Mouse (Mus musculus): ENCODE data around the gene Fam241b. TPM values are rescaled to one million over a fixed set of nuclear protein-coding genes. Genes with fewer than 3 reads are reported as not detected.
"Not testable (repeated sequence)": the region's sequence is repeated elsewhere in the genome, so short reads cannot be mapped to it uniquely, and the experiment has no call there.

Fam241b gene
- total and polyA plus RNA-seq, 3 experiments, result 11.2 to 19.0 TPM; not detected in 1

GRCm38 (mm10) chr10:62076248-62077134 lies 67.2 kb downstream of the Fam241b start:
- Histone ChIP-seq H3K9ac (ENCODE audit: control insufficient read depth, low read depth, low read length, poor library complexity, severe bottlenecking) (no peak overlapping the region), H3K4me1 (ENCODE audit: control insufficient read depth in 1 of 2, insufficient read depth in 2 of 2, low read length in 2 of 2) (no peaks in the 10 kb centered on the region), H3K27ac (ENCODE audit: control insufficient read depth, low read depth, low read length) (no peak overlapping the region), H3K4me3 (ENCODE audit: control insufficient read depth in 1 of 2, insufficient read depth in 1 of 2, low read depth in 2 of 2, low read length in 2 of 2) (no peak overlapping the region), H3K79me2 (ENCODE audit: control insufficient read depth, insufficient read depth, low read length, poor library complexity) (no peaks in the 10 kb centered on the region), H3K27me3 (ENCODE audit: control insufficient read depth in 1 of 2, insufficient read depth in 2 of 2, low read length in 2 of 2) (no peaks in the 10 kb centered on the region), H3K36me3 (ENCODE audit: control insufficient read depth in 1 of 2, insufficient read depth in 2 of 2, low read length in 2 of 2) (no peaks in the 10 kb centered on the region), H3K9me3 (replicated peaks; ENCODE audit: insufficient read depth, low read length) (no peaks in the 10 kb centered on the region)
- DNase-seq (ENCODE audit: low read depth, low spot score), result no peak
- TF ChIP-seq ELF1 (IDR thresholded peaks at IDR 0.05; ENCODE audit: low read depth, low read length) (no peak), POLR2AphosphoS5 (IDR thresholded peaks at IDR 0.05; ENCODE audit: borderline replicate concordance, low read depth, low read length) (no peak), MXI1 (IDR thresholded peaks at IDR 0.05; ENCODE audit: low read depth, low read length) (no peak), GABPA (IDR thresholded peaks at IDR 0.05; ENCODE audit: low read depth, low read length) (no peak), MEF2A (IDR thresholded peaks at IDR 0.05; ENCODE audit: extremely low read depth, insufficient replicate concordance, low read depth, low read length, poor library complexity, severe bottlenecking) (no peak), ZMIZ1 (IDR thresholded peaks at IDR 0.05; ENCODE audit: low read depth, low read length) (no peak), UBTF (IDR thresholded peaks at IDR 0.05; ENCODE audit: borderline replicate concordance, insufficient read depth, low read depth, low read length) (no peak), CHD1 (IDR thresholded peaks at IDR 0.05; ENCODE audit: low read depth, low read length) (no peak), ZNF384 (IDR thresholded peaks at IDR 0.05; ENCODE audit: low read depth, low read length) (no peak)

GRCm38 (mm10) chr10:62071346-62071745 lies 72.4 kb downstream of the Fam241b start:
- not testable (repeated sequence) for H3K27ac ChIP-seq (ENCODE audit: control insufficient read depth, low read depth, low read length); H3K79me2 ChIP-seq (ENCODE audit: control insufficient read depth, insufficient read depth, low read length, poor library complexity); H3K4me3 ChIP-seq (ENCODE audit: control insufficient read depth in 1 of 2, insufficient read depth in 1 of 2, low read depth in 2 of 2, low read length in 2 of 2); H3K27me3 ChIP-seq (ENCODE audit: control insufficient read depth in 1 of 2, insufficient read depth in 2 of 2, low read length in 2 of 2); H3K4me1 ChIP-seq (ENCODE audit: control insufficient read depth in 1 of 2, insufficient read depth in 2 of 2, low read length in 2 of 2); H3K36me3 ChIP-seq (ENCODE audit: control insufficient read depth in 1 of 2, insufficient read depth in 2 of 2, low read length in 2 of 2); DNase-seq (ENCODE audit: low read depth, low spot score); H3K9me3 ChIP-seq (replicated peaks; ENCODE audit: insufficient read depth, low read length); H3K9ac ChIP-seq (ENCODE audit: control insufficient read depth, low read depth, low read length, poor library complexity, severe bottlenecking)

- no peak for TF ChIP-seq JUND (IDR thresholded peaks at IDR 0.05; ENCODE audit: low read depth, low read length)
- TF ChIP-seq SMC3 (IDR thresholded peaks at IDR 0.05; ENCODE audit: low read depth, low read length), result no peak
- no peak for TF ChIP-seq RCOR1 (IDR thresholded peaks at IDR 0.05; ENCODE audit: low read depth, low read length)
- no peak for TF ChIP-seq TCF12 (IDR thresholded peaks at IDR 0.05; ENCODE audit: low read depth, low read length)
- TF ChIP-seq RAD21 (IDR thresholded peaks at IDR 0.05; ENCODE audit: low read depth, low read length), result no peak
- TF ChIP-seq CHD2 (IDR thresholded peaks at IDR 0.05; ENCODE audit: low read length), result no peak
- no peak for TF ChIP-seq MYB (IDR thresholded peaks at IDR 0.05; ENCODE audit: low read depth, low read length)
- DNase-seq (ENCODE audit: low read depth, low spot score), result no peak
- Histone ChIP-seq H3K4me3 (ENCODE audit: control insufficient read depth in 1 of 2, insufficient read depth in 1 of 2, low read depth in 2 of 2, low read length in 2 of 2) (no peak overlapping the region), H3K9ac (ENCODE audit: control insufficient read depth, low read depth, low read length, poor library complexity, severe bottlenecking) (no peak overlapping the region), H3K27ac (ENCODE audit: control insufficient read depth, low read depth, low read length) (no peak overlapping the region), H3K9me3 (replicated peaks; ENCODE audit: insufficient read depth, low read length) (no peaks in the 10 kb centered on the region), H3K27me3 (ENCODE audit: control insufficient read depth in 1 of 2, insufficient read depth in 2 of 2, low read length in 2 of 2) (no peaks in the 10 kb centered on the region), H3K4me1 (ENCODE audit: control insufficient read depth in 1 of 2, insufficient read depth in 2 of 2, low read length in 2 of 2) (no peaks in the 10 kb centered on the region), H3K36me3 (ENCODE audit: control insufficient read depth in 1 of 2, insufficient read depth in 2 of 2, low read length in 2 of 2) (no peaks in the 10 kb centered on the region), H3K79me2 (ENCODE audit: control insufficient read depth, insufficient read depth, low read length, poor library complexity) (no peaks in the 10 kb centered on the region)
Measured at GRCm38 (mm10) chr10:62070636-62071035, 73.1 kb downstream of the Fam241b start.
